Mouse (Mus musculus) forebrain, embryonic 10.5 days (tissue): ENCODE measurements around the gene Ppif. TPM values are rescaled to one million over a fixed set of nuclear protein-coding genes. Genes with fewer than 3 reads are reported as not detected.

Source experiments
- DNase-seq: peaks from one replicate; pipeline ENCODE4 v3.0.0-alpha.2; 2017; ENCODE audit warnings: low spot score; ENCODE audit errors: extremely low spot score
- H3K27ac ChIP-seq: fragments of 300-500 bp; sonication (generic); 2 replicates; pipeline ENCODE4 v1.5.1; 2016; ENCODE audit warnings: mild to moderate bottlenecking
- H3K27me3 ChIP-seq: fragments of 300-500 bp; sonication (generic); 2 replicates; pipeline ENCODE4 v1.6.1; 2016; ENCODE audit warnings: mild to moderate bottlenecking; ENCODE audit not compliant: poor library complexity, severe bottlenecking
- H3K36me3 ChIP-seq: fragments of 300-500 bp; sonication (generic); replicated peaks from 2 replicates; pipeline ENCODE4 v1.6.1; 2016; ENCODE audit warnings: mild to moderate bottlenecking, moderate library complexity
- H3K4me1 ChIP-seq: fragments of 300-500 bp; sonication (generic); 2 replicates; pipeline ENCODE4 v1.6.1; 2016
- H3K4me3 ChIP-seq: fragments of 300-500 bp; sonication (generic); 2 replicates; pipeline ENCODE4 v1.5.1; 2016; ENCODE audit warnings: mild to moderate bottlenecking, moderate library complexity
- H3K9me3 ChIP-seq: fragments of 300-500 bp; sonication (generic); 2 replicates; pipeline ENCODE4 v1.6.1; 2016; ENCODE audit warnings: mild to moderate bottlenecking, moderate library complexity
- WGBS: fragments of 180-500 bp; shearing (Covaris S2); methylation state at CpG from one replicate; pipeline ENCODE4 v1.1.7; 2016; 5-methylcytosine and 5-hydroxymethylcytosine counted together
- polyA plus RNA-seq: library from polyadenylated mRNA; unstranded; fragments of >200 nt; fragmentation: Nextera tagmentation; extraction: Ambion mirVana; gene quantifications from 2 replicates; pipeline ENCODE4 v1.2.1, GENCODE M21; 2016

Ppif gene
- polyA plus RNA-seq, 1 experiment from 2014 or later = 65.8 TPM

DNA sequence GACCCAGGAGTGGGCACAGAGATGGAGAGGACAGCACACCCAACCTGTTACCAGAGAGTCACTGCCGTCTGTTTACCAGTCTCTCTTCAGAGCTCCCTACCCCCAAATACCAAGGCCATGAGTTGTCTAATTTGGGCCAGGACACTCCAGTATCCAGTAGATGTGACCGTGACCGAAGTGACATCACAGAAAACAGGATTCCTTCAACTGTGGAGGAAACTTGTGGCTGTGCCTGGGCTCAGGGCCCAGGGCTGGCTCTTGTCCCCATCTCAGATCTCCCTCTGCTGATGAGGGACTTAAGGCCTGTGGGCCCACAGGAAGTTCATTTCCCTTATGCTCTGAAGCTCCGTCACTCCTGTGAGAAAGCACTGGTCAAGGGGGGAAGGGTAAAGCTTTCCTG lies 14.5 kb downstream of the Ppif start:
- H3K27ac ChIP-seq = peak overlapping the region; percentile 61
- peaks cover 43% of the 10 kb centered on the region for H3K4me1 ChIP-seq
- no peaks in the 10 kb centered on the region for H3K9me3 ChIP-seq
- no peaks in the 10 kb centered on the region for H3K36me3 ChIP-seq
- H3K27me3 ChIP-seq = no peaks in the 10 kb centered on the region
- 72% methylated on average over 4 of the region's 4 CpGs for WGBS
- DNase-seq = no peak
- H3K4me3 ChIP-seq = no peak overlapping the region

DNA sequence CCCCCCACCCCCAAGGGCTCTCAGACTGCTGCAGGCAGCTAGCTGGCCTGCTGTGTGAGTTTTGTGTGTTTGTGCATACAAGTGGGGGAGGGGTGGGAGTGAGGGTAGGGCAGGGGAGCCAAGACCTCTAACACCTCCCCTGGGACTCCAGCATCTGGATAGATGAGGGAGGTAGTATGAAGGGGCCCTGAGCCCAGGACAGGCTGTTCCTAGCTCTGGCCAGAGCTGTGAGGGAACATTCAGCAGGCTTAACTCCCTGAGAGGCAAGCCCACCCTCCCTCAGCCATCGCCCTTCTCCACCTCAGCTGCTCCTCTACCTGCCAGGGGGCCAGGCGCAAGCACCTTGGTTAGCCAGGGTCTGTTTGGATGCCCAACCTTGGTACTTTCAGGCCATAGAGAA lies 15.0 kb downstream of the Ppif start:
- DNase-seq = no peak
- WGBS = 69% methylated on average over 2 of the region's 2 CpGs
- no peaks in the 10 kb centered on the region for H3K27me3 ChIP-seq
- H3K4me1 ChIP-seq = peaks cover 48% of the 10 kb centered on the region
- peak overlapping the region; percentile 61 for H3K27ac ChIP-seq
- H3K36me3 ChIP-seq = no peaks in the 10 kb centered on the region
- no peaks in the 10 kb centered on the region for H3K9me3 ChIP-seq
- no peak overlapping the region for H3K4me3 ChIP-seq

DNA sequence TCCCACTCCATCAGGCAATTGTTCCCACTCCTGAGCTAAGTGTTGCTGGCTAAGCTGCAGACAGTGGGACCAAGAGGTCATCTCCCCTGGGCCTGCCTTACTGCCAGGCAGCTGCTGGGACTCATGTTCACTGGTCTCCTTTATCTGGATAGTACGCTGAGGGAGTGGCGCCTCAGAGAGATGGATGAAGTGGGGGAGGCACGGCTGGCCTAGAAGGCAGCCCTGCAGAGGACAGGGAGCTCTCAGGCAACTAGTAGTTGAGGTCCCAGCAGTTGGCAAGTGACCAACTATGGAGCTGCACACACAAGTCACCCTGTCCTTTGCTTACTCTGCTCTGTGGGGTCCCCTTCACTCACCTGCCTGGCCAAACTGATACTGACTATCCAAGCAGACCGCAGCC lies 16.1 kb downstream of the Ppif start:
- Histone ChIP-seq H3K27me3 (no peaks in the 10 kb centered on the region), H3K4me3 (no peak overlapping the region), H3K27ac (no peak overlapping the region), H3K9me3 (no peaks in the 10 kb centered on the region), H3K4me1 (peaks cover 55% of the 10 kb centered on the region), H3K36me3 (0 out of 2 replicates have a peak, but pooled peaks cover 3% of the 10 kb centered on the region)
- DNase-seq = no peak
- 86% methylated on average over 4 of the region's 4 CpGs for WGBS

DNA sequence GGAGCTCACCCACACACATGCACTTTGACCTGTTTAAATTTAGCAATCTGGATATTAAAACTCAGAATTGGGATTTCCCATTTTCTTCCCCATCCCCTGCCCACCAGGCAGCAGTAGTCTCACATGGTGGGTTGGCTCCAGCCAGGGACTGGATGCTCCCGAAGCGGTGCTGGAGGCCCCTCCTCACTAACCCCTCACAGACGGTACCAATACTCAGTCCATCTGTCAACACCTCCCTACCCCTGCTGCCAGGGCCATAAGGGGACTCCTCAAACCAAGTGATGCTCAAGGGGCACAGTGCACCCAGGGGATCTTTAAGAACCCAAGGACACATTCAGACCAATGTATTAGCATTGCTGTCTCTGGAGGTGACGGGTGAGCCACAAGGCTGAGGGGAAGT lies 16.7 kb downstream of the Ppif start:
- Histone ChIP-seq H3K4me1 (peaks cover 55% of the 10 kb centered on the region), H3K9me3 (no peaks in the 10 kb centered on the region), H3K4me3 (no peak overlapping the region), H3K27me3 (no peaks in the 10 kb centered on the region), H3K36me3 (0 out of 2 replicates have a peak, but pooled peaks cover 3% of the 10 kb centered on the region), H3K27ac (peak overlapping the region; percentile 35; the same call in 1 of the 2 replicates)
- WGBS = 89% methylated on average over 4 of the region's 4 CpGs
- no peak for DNase-seq

DNA sequence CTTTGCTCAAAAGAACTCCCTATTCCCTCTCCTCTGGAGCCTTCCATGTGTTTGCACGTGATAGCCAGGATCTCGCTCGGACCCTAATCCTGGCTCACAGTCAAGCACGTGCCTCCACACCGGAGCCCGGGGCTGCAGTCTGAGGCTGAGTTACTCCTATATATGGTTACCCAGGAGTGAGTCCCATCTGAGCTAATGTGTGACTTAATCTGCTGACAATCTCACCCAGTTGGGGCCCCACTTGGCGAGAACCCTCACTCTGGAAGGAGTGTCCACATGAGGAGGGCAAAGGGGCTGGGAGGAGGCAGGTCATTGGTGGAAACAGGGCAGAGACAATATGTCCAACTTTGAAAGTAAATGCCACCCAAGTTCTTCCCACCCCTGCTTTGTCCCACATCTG lies 17.2 kb downstream of the Ppif start:
- no peaks in the 10 kb centered on the region for H3K27me3 ChIP-seq
- no peak overlapping the region for H3K4me3 ChIP-seq
- 84% methylated on average over 7 of the region's 7 CpGs for WGBS
- H3K36me3 ChIP-seq = 0 out of 2 replicates have a peak, but pooled peaks cover 3% of the 10 kb centered on the region
- DNase-seq = no peak
- peak overlapping the region; percentile 35 for H3K27ac ChIP-seq
- H3K4me1 ChIP-seq = peaks cover 55% of the 10 kb centered on the region
- H3K9me3 ChIP-seq = no peaks in the 10 kb centered on the region

DNA sequence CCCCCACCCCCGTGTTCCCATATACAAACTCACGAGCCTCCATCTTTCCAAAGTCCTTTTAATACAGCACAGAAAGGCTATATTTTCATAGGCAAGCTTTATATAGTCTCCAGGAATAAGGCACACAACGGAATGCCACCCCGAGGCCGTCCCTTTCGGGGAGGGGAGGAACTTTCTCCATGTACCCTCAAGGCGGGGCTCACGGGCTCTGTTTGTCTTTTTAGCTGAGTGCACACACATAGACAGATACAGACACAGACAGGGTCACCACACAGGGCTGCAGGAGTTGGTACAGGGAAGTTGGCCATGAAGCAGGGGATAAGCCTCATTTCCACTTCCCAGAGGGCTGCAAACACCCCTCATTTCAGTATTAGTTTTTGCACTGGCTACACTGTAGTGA lies 17.6 kb downstream of the Ppif start:
- 75% methylated on average over 8 of the region's 8 CpGs for WGBS
- no peak for DNase-seq
- peak overlapping the region; percentile 35 for H3K27ac ChIP-seq

DNA sequence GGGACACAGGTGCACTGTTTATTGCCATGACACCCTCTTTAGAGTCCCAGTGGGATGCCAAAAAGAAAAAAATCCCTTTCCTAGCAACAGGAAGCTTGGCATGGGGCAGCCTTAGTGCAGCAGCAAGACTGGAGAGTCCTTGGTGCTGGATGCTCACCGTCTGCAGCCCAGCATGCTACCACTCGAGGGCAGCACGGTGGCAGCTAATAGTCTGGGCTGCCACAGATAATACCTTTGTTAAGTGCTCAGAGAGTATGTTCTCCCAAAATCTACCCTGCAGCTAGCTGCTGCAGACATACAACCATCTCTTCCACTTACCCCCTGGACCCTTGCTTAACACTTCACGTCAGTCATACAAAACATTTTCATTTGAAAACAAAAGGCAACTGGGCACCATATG lies 19.5 kb downstream of the Ppif start:
- 21% methylated on average over 4 of the region's 4 CpGs for WGBS

More for the DNA sequence above, 17.6 kb downstream of the Ppif start:
- H3K36me3 ChIP-seq = 0 out of 2 replicates have a peak, but pooled peaks cover 3% of the 10 kb centered on the region
- H3K9me3 ChIP-seq = no peaks in the 10 kb centered on the region
- H3K4me1 ChIP-seq = peaks cover 55% of the 10 kb centered on the region
- no peaks in the 10 kb centered on the region for H3K27me3 ChIP-seq
- no peak overlapping the region for H3K4me3 ChIP-seq

DNA sequence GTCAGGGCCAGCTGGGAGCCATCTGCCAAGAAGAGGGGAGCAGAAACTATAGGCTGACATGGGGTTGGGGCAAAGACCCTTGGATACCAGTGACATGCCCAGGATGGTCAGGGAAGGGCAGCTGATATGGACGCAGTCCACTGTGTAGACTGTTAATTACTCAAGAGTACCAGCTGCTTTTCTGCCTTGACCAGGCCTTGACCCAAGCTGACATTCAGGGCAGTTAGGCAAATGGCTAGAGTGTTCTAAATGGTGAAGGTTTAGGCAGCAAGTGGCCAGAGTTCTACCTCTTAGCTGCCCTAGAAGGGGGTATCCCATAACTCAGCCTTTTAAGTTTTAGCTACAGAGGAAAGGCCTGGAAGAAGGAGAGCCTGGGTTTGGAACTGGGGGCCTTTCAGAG lies 22.6 kb downstream of the Ppif start:
- Histone ChIP-seq H3K27me3 (no peaks in the 10 kb centered on the region), H3K4me3 (no peak overlapping the region), H3K36me3 (0 out of 2 replicates have a peak, but pooled peaks cover 3% of the 10 kb centered on the region), H3K27ac (no peak overlapping the region), H3K9me3 (no peaks in the 10 kb centered on the region), H3K4me1 (peaks cover 48% of the 10 kb centered on the region)
- no peak for DNase-seq
- 91% methylated on average over 1 of the region's 1 CpGs for WGBS

More for the DNA sequence above, 19.5 kb downstream of the Ppif start:
- H3K4me1 ChIP-seq = peaks cover 64% of the 10 kb centered on the region
- no peak overlapping the region for H3K27ac ChIP-seq
- H3K4me3 ChIP-seq = no peak overlapping the region
- no peaks in the 10 kb centered on the region for H3K27me3 ChIP-seq
- no peaks in the 10 kb centered on the region for H3K9me3 ChIP-seq
- 0 out of 2 replicates have a peak, but pooled peaks cover 3% of the 10 kb centered on the region for H3K36me3 ChIP-seq
- DNase-seq = no peak

DNA sequence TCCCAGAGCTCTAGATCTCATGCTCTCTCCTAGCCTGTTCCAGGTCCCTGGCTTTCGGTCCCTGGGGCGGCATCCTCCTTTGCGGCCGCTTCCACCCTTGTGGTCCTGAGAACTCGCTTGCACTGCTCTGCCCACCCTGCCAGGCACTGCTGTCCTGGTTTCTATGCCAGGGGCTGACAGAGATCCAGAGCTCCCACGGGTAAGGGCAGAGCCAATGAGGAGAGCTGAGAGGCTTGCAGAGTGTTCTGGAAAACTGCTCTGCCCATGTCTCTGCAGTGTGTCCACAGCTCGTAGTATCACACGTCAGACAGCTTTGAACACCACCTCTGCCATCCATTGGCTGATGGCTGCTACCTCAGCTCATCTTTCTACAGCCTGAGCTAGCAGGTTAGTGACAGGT lies 23.8 kb downstream of the Ppif start:
- Histone ChIP-seq H3K4me1 (peaks cover 42% of the 10 kb centered on the region), H3K9me3 (no peaks in the 10 kb centered on the region), H3K36me3 (0 out of 2 replicates have a peak, but pooled peaks cover 3% of the 10 kb centered on the region), H3K4me3 (no peak overlapping the region), H3K27me3 (no peaks in the 10 kb centered on the region), H3K27ac (peak overlapping the region; percentile 64)
- 91% methylated on average over 8 of the region's 8 CpGs for WGBS
- no peak for DNase-seq

DNA sequence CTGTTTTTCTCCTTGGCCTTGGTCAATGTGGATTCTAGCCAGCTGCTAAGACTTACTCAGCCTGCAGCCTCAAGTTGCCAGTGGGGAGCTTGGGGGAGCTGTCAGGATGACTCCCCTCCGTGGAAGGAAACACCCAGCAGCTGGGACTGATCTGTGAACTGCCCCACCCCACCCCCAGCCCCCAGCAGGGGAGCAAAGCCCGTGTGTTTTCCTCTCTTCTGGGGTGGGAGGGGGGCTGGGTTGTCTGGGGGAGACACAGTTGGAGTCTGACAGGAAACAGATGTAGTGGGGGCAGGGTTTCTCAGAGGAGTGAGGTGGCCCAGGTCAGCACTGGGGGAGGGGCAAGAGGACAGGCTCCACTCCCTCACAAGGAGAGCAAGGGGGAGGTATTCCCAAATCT lies 24.5 kb downstream of the Ppif start:
- WGBS = 13% methylated on average over 2 of the region's 2 CpGs
- Histone ChIP-seq H3K4me3 (no peak overlapping the region), H3K27ac (peak overlapping the region; percentile 69), H3K4me1 (peaks cover 40% of the 10 kb centered on the region), H3K9me3 (no peaks in the 10 kb centered on the region), H3K27me3 (no peaks in the 10 kb centered on the region), H3K36me3 (0 out of 2 replicates have a peak, but pooled peaks cover 3% of the 10 kb centered on the region)
- DNase-seq = no peak

DNA sequence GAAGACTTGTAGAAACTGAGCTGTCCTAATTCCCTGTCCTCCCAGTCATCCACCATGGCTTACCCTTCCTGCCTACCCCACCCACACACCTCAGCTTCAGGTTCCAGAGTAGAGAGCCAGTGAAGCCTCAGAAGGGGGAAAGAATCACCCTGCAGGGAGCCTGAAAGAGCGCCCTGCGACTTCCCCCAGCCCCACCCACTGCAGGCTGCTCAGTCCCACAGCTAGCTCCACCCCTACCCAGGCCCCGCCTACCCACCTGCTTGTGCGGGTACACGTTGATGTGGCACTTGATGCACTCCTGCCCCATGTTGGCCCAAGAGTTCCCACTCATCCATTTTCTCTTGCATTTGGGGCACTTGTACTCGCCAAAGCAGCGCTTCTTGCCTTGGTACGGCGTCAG lies 25.4 kb downstream of the Ppif start:
- no peak overlapping the region for H3K4me3 ChIP-seq
- no peaks in the 10 kb centered on the region for H3K9me3 ChIP-seq
- WGBS = 50% methylated on average over 9 of the region's 9 CpGs
- peak overlapping the region; percentile 69; the same call in 1 of the 2 replicates for H3K27ac ChIP-seq
- H3K36me3 ChIP-seq = 0 out of 2 replicates have a peak, but pooled peaks cover 3% of the 10 kb centered on the region
- peaks cover 34% of the 10 kb centered on the region for H3K4me1 ChIP-seq
- DNase-seq = no peak
- no peaks in the 10 kb centered on the region for H3K27me3 ChIP-seq

DNA sequence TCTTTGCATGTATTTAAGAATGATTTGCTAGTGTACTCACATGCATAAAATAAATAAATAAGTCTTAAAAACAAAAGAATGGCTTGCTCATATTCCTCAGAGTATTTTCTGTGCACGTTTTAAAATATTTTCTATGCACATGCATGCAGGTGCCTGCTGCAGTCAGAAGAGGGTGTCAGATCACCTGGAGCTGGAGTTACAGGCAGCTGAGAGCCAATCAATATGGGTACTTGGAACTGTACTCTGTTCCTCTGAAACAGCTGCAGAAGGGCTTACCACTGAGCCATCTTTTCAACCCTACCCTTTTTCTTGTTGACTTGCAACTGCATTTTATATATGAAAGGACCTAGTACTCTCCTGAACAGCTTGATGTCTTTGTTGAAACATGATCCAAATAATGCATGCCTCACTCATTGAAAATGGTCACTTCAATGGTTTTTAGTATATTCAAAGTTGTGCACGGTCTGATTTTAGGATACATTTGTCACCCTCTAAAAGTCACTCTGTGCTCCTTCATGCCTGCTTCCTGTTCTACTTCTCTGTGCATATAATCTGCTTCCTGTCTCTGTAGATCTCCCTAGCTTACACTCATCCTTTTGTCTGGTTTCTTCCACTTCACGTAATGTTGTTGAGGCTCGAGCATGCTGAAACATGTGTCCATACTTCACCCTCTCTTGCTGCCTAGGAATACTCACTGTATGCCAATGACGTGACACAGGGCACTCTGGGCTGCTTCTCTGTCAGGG lies 27.2 kb downstream of the Ppif start:
- H3K27me3 ChIP-seq = no peaks in the 10 kb centered on the region
- DNase-seq = no peak
- H3K27ac ChIP-seq = no peak overlapping the region
- peaks cover 49% of the 10 kb centered on the region for H3K4me1 ChIP-seq
- whole genome bisulfite sequencing = 91% methylated on average over 5 of the region's 5 CpGs
- no peak overlapping the region for H3K4me3 ChIP-seq
- H3K9me3 ChIP-seq = no peaks in the 10 kb centered on the region
- no peaks in the 10 kb centered on the region for H3K36me3 ChIP-seq

DNA sequence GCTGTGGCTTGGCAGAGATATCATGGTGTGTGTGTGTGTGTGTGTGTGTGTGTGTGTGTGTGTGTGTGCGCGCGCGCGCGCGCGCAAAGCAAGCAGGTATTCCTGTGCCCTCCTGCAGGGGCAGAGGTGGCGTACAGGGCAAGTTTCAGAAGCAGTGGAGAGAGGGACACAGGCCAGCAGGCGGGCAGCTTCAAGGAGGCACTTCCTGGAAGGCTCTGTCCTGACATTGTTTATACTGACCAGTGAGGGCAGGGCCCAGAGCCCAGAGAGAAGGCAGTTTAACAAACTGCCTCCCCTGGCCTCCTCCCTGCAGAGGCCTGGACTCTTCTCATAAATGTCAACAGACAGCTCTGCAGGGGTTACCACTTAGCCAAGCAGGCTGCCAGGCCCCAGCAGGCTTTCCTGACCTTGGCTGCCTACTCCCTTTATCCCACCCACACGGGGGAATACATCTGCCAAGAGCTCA lies 31.1 kb downstream of the Ppif start:
- WGBS = 65% methylated on average over 11 of the region's 11 CpGs
- H3K36me3 ChIP-seq = no peaks in the 10 kb centered on the region
- no peak for DNase-seq
- H3K4me3 ChIP-seq = no peak overlapping the region
- no peaks in the 10 kb centered on the region for H3K27me3 ChIP-seq
- H3K9me3 ChIP-seq = no peaks in the 10 kb centered on the region
- H3K4me1 ChIP-seq = peaks cover 34% of the 10 kb centered on the region
- peak overlapping the region; percentile 74 for H3K27ac ChIP-seq
